Mouse (Mus musculus) neural tube, embryonic 12.5 days (tissue): ENCODE measurements around the gene Rexo1. TPM values are rescaled to one million over a fixed set of nuclear protein-coding genes. Genes with fewer than 3 reads are reported as not detected.

Experiments used
- ATAC-seq: fragments of 200-750 bp; cut with Nextera tagmentation; 2 replicates; pipeline ENCODE4 v1.8.0; 2017; ENCODE audit warnings: low read depth, mild to moderate bottlenecking, moderate TSS enrichment, moderate library complexity; ENCODE audit not compliant: low FRiP score
- H3K27ac ChIP-seq: fragments of 300-500 bp; sonication (generic); 2 replicates; pipeline ENCODE4 v1.5.1; 2016
- H3K27me3 ChIP-seq: fragments of 300-500 bp; sonication (generic); replicated peaks from 2 replicates; pipeline ENCODE4 v1.6.1; 2016; ENCODE audit warnings: mild to moderate bottlenecking
- H3K36me3 ChIP-seq: fragments of 300-500 bp; sonication (generic); 2 replicates; pipeline ENCODE4 v1.6.1; 2016; ENCODE audit warnings: mild to moderate bottlenecking
- H3K4me1 ChIP-seq: fragments of 300-500 bp; sonication (generic); 2 replicates; pipeline ENCODE4 v1.6.1; 2016
- H3K4me2 ChIP-seq: fragments of 300-500 bp; sonication (generic); replicated peaks from 2 replicates; pipeline ENCODE4 v1.6.1; 2016; ENCODE audit warnings: mild to moderate bottlenecking
- H3K4me3 ChIP-seq: fragments of 300-500 bp; sonication (generic); 2 replicates; pipeline ENCODE4 v1.5.1; 2016
- H3K9ac ChIP-seq: fragments of 300-500 bp; sonication (generic); 2 replicates; pipeline ENCODE4 v1.6.1; 2016; ENCODE audit warnings: mild to moderate bottlenecking
- H3K9me3 ChIP-seq: fragments of 300-500 bp; sonication (generic); 2 replicates; pipeline ENCODE4 v1.6.1; 2016; ENCODE audit warnings: mild to moderate bottlenecking
- WGBS: fragments of 180-500 bp; shearing (Covaris S2); methylation state at CpG from one replicate; pipeline ENCODE4 v1.1.7; 2016; 5-methylcytosine and 5-hydroxymethylcytosine counted together
- polyA plus RNA-seq: library from polyadenylated mRNA; unstranded; fragments of >200 nt; fragmentation: Nextera tagmentation; extraction: Ambion mirVana; gene quantifications from 2 replicates; pipeline ENCODE4 v1.2.1, GENCODE M21; 2016

The Rexo1 gene
- polyA plus RNA-seq, 1 experiment from 2014 or later: 35.9 TPM

GRCm38 (mm10) chr10:80569664-80570066 is 8.3 kb upstream of the Rexo1 start:
- no peak overlapping the region for H3K27ac ChIP-seq
- H3K4me2 ChIP-seq: 0 out of 2 replicates have a peak overlapping the region, but pooled peaks have one; percentile 2
- no peak for ATAC-seq
- H3K9me3 ChIP-seq: no peaks in the 10 kb centered on the region
- no peak overlapping the region for H3K4me3 ChIP-seq
- peaks cover 47% of the 10 kb centered on the region for H3K4me1 ChIP-seq
- H3K9ac ChIP-seq: no peak overlapping the region
- H3K36me3 ChIP-seq: peaks cover 11% of the 10 kb centered on the region
- WGBS: 35% methylated on average over 10 of the region's 10 CpGs
- no peaks in the 10 kb centered on the region for H3K27me3 ChIP-seq

GRCm38 (mm10) chr10:80568876-80569275 is 7.5 kb upstream of the Rexo1 start:
- Histone ChIP-seq H3K27me3 (no peaks in the 10 kb centered on the region), H3K4me2 (no peak overlapping the region), H3K36me3 (peaks cover 11% of the 10 kb centered on the region), H3K27ac (no peak overlapping the region), H3K4me1 (peaks cover 39% of the 10 kb centered on the region), H3K4me3 (no peak overlapping the region), H3K9me3 (no peaks in the 10 kb centered on the region), H3K9ac (no peak overlapping the region)
- WGBS: 96% methylated on average over 29 of the region's 29 CpGs
- ATAC-seq: no peak

GRCm38 (mm10) chr10:80566375-80567092 is 5.2 kb upstream of the Rexo1 start:
- Histone ChIP-seq H3K9me3 (no peaks in the 10 kb centered on the region), H3K4me3 (0 out of 2 replicates have a peak overlapping the region, but pooled peaks have one; percentile 0), H3K36me3 (peaks cover 11% of the 10 kb centered on the region), H3K27me3 (no peaks in the 10 kb centered on the region), H3K27ac (peak overlapping the region; percentile 64), H3K9ac (0 out of 2 replicates have a peak overlapping the region, but pooled peaks have one; percentile 33), H3K4me1 (peaks cover 30% of the 10 kb centered on the region), H3K4me2 (peak overlapping the region; percentile 49)
- ATAC-seq: peak; percentile 65
- WGBS: 18% methylated on average over 17 of the region's 17 CpGs

- H3K9me3 ChIP-seq: no peaks in the 10 kb centered on the region
- peaks cover 33% of the 10 kb centered on the region for H3K4me1 ChIP-seq
- peak overlapping the region; percentile 92 for H3K4me2 ChIP-seq
- peak; percentile 4; the same call in 1 of the 2 replicates for ATAC-seq
- WGBS: 2% methylated on average over 13 of the region's 13 CpGs
- H3K4me3 ChIP-seq: peak overlapping the region; percentile 97
- peak overlapping the region; percentile 94 for H3K9ac ChIP-seq
- no peaks in the 10 kb centered on the region for H3K27me3 ChIP-seq
- no peak overlapping the region for H3K27ac ChIP-seq
- H3K36me3 ChIP-seq: no peaks in the 10 kb centered on the region
Measured at GRCm38 (mm10) chr10:80560621-80561020, 739 bp downstream of the Rexo1 start.

GRCm38 (mm10) chr10:80559431-80559830 is 1.9 kb downstream of the Rexo1 start:
- H3K4me3 ChIP-seq: no peak overlapping the region
- no peak overlapping the region for H3K4me2 ChIP-seq
- no peaks in the 10 kb centered on the region for H3K27me3 ChIP-seq
- no peak overlapping the region for H3K9ac ChIP-seq
- no peak for ATAC-seq
- H3K9me3 ChIP-seq: no peaks in the 10 kb centered on the region
- 92% methylated on average over 7 of the region's 7 CpGs for WGBS
- H3K36me3 ChIP-seq: no peaks in the 10 kb centered on the region
- H3K4me1 ChIP-seq: peaks cover 35% of the 10 kb centered on the region
- H3K27ac ChIP-seq: no peak overlapping the region

- Histone ChIP-seq H3K9me3 (no peaks in the 10 kb centered on the region), H3K36me3 (no peaks in the 10 kb centered on the region), H3K4me3 (no peak overlapping the region), H3K27me3 (no peaks in the 10 kb centered on the region), H3K27ac (no peak overlapping the region), H3K4me2 (no peak overlapping the region; the same call in 1 of the 2 replicates), H3K4me1 (peaks cover 34% of the 10 kb centered on the region), H3K9ac (no peak overlapping the region)
- no peak for ATAC-seq
- WGBS: 37% methylated on average over 5 of the region's 5 CpGs
Measured at GRCm38 (mm10) chr10:80557346-80557965, 3.9 kb downstream of the Rexo1 start.

GRCm38 (mm10) chr10:80553997-80554396 is 7.4 kb downstream of the Rexo1 start:
- H3K4me3 ChIP-seq: no peak overlapping the region
- H3K9me3 ChIP-seq: no peaks in the 10 kb centered on the region
- ATAC-seq: no peak
- H3K4me2 ChIP-seq: no peak overlapping the region
- no peak overlapping the region for H3K27ac ChIP-seq
- WGBS: 92% methylated on average over 6 of the region's 6 CpGs
- no peaks in the 10 kb centered on the region for H3K27me3 ChIP-seq
- H3K9ac ChIP-seq: no peak overlapping the region
- H3K4me1 ChIP-seq: peaks cover 15% of the 10 kb centered on the region
- H3K36me3 ChIP-seq: peaks cover 19% of the 10 kb centered on the region

GRCm38 (mm10) chr10:80553575-80553974 is 7.8 kb downstream of the Rexo1 start:
- Histone ChIP-seq H3K9me3 (no peaks in the 10 kb centered on the region), H3K4me2 (no peak overlapping the region), H3K9ac (no peak overlapping the region), H3K4me1 (peaks cover 15% of the 10 kb centered on the region), H3K27ac (no peak overlapping the region), H3K36me3 (peaks cover 23% of the 10 kb centered on the region), H3K27me3 (no peaks in the 10 kb centered on the region), H3K4me3 (no peak overlapping the region)
- 90% methylated on average over 8 of the region's 8 CpGs for WGBS
- ATAC-seq: no peak

- Histone ChIP-seq H3K9me3 (no peaks in the 10 kb centered on the region), H3K27ac (no peak overlapping the region), H3K4me2 (no peak overlapping the region), H3K27me3 (no peaks in the 10 kb centered on the region), H3K4me1 (peaks cover 5% of the 10 kb centered on the region; the same call in 1 of the 2 replicates), H3K4me3 (no peak overlapping the region), H3K36me3 (peaks cover 35% of the 10 kb centered on the region), H3K9ac (no peak overlapping the region)
- ATAC-seq: no peak
- WGBS: 66% methylated on average over 9 of the region's 9 CpGs
Measured at GRCm38 (mm10) chr10:80552364-80552763, 9.0 kb downstream of the Rexo1 start.

- Histone ChIP-seq H3K9ac (no peak overlapping the region), H3K4me1 (no peaks in the 10 kb centered on the region), H3K4me2 (no peak overlapping the region), H3K27ac (no peak overlapping the region), H3K27me3 (no peaks in the 10 kb centered on the region), H3K4me3 (no peak overlapping the region), H3K9me3 (no peaks in the 10 kb centered on the region), H3K36me3 (peaks cover 66% of the 10 kb centered on the region)
- ATAC-seq: no peak
- 93% methylated on average over 21 of the region's 21 CpGs for WGBS
Measured at GRCm38 (mm10) chr10:80549279-80549678, 12.1 kb downstream of the Rexo1 start.

GRCm38 (mm10) chr10:80548428-80549006 is 12.8 kb downstream of the Rexo1 start:
- Histone ChIP-seq H3K9me3 (no peaks in the 10 kb centered on the region), H3K4me3 (no peak overlapping the region), H3K4me2 (no peak overlapping the region), H3K4me1 (no peaks in the 10 kb centered on the region), H3K27ac (no peak overlapping the region), H3K36me3 (peaks cover 73% of the 10 kb centered on the region), H3K9ac (no peak overlapping the region), H3K27me3 (no peaks in the 10 kb centered on the region)
- ATAC-seq: peak; percentile 73
- 75% methylated on average over 10 of the region's 10 CpGs for WGBS

- Histone ChIP-seq H3K9me3 (no peaks in the 10 kb centered on the region), H3K9ac (no peak overlapping the region), H3K4me1 (no peaks in the 10 kb centered on the region), H3K36me3 (peaks cover 83% of the 10 kb centered on the region), H3K27ac (no peak overlapping the region), H3K4me3 (no peak overlapping the region), H3K27me3 (no peaks in the 10 kb centered on the region), H3K4me2 (no peak overlapping the region)
- 93% methylated on average over 15 of the region's 15 CpGs for WGBS
- no peak for ATAC-seq
Measured at GRCm38 (mm10) chr10:80547539-80547938, 13.8 kb downstream of the Rexo1 start.
